Mouse (Mus musculus) liver, adult 2 months (tissue): ENCODE results near the gene Vps16.

Experiments used
- CTCF ChIP-seq: fragments of 200-500 bp; IDR thresholded peaks from 2 replicates; pipeline ENCODE4 v1.5.1; 2011; ENCODE audit warnings: low read depth, low read length, control low read depth
- POLR2A ChIP-seq: fragments of 200-500 bp; IDR thresholded peaks from 2 replicates; pipeline ENCODE4 v1.6.1; 2011; ENCODE audit warnings: low read length, control low read depth; ENCODE audit not compliant: insufficient read depth; ENCODE audit errors: extremely low read depth

GRCm38 (mm10) chr2:130411558-130412495 lies 12.3 kb upstream of the Vps16 start:
- TF ChIP-seq CTCF (peak; percentile 95), POLR2A (no peak)
